Mouse (Mus musculus) spleen, adult 2 months (tissue): ENCODE measurements around the gene Cox17. TPM values are rescaled to one million over a fixed set of nuclear protein-coding genes. Genes with fewer than 3 reads are reported as not detected.

ENCODE experiments used
- DNase-seq, 2 experiments: peaks; one replicate each; pipeline versions ENCODE4 v3.0.0 to v3.0.0-alpha.2; 2012 to 2021; ENCODE audit warnings: low spot score in 2 of 2, low read depth in 1 of 2
- H3K27ac ChIP-seq: fragments of 200-500 bp; 2 replicates; pipeline ENCODE4 v1.5.1; 2012; ENCODE audit warnings: low read length, inconsistent platforms; ENCODE audit not compliant: insufficient read depth
- H3K27me3 ChIP-seq: fragments of 200-500 bp; 2 replicates; pipeline ENCODE4 v1.6.1; 2012; ENCODE audit warnings: mild to moderate bottlenecking, moderate library complexity, low read length, inconsistent platforms; ENCODE audit not compliant: control insufficient read depth, insufficient read depth
- H3K36me3 ChIP-seq: fragments of 200-500 bp; 2 replicates; pipeline ENCODE4 v1.6.1; 2012; ENCODE audit warnings: mild to moderate bottlenecking, low read length, inconsistent platforms; ENCODE audit not compliant: control insufficient read depth, insufficient read depth
- H3K4me1 ChIP-seq: fragments of 200-500 bp; 2 replicates; pipeline ENCODE4 v1.6.1; 2011; ENCODE audit warnings: inconsistent platforms; ENCODE audit not compliant: control insufficient read depth, insufficient read depth, insufficient read length
- H3K4me3 ChIP-seq: fragments of 200-500 bp; 2 replicates; pipeline ENCODE4 v1.5.1; 2011; ENCODE audit warnings: mild to moderate bottlenecking, inconsistent platforms; ENCODE audit not compliant: insufficient read depth, insufficient read length; ENCODE audit errors: extremely low read depth
- CTCF ChIP-seq: fragments of 200-500 bp; IDR thresholded peaks from 2 replicates; pipeline ENCODE4 v1.5.1; 2011; ENCODE audit warnings: mild to moderate bottlenecking, inconsistent platforms; ENCODE audit not compliant: insufficient read depth, insufficient read length, insufficient replicate concordance; ENCODE audit errors: extremely low read depth
- POLR2A ChIP-seq: fragments of 200-500 bp; IDR thresholded peaks from 2 replicates; pipeline ENCODE4 v1.6.1; 2011; ENCODE audit warnings: low read depth, low read length, inconsistent platforms
- WGBS: fragments of 180-500 bp; shearing (Covaris S2); methylation state at CpG from one replicate; pipeline ENCODE4 v1.1.7; 2018; 5-methylcytosine and 5-hydroxymethylcytosine counted together
- polyA plus RNA-seq: library from polyadenylated mRNA; depleted of rRNA; stranded (reverse); fragments of >200 nt; gene quantifications from 2 replicates; pipeline ENCODE4 v1.2.3, GENCODE M21; 2012; rRNA removed

Cox17 gene
- polyA plus RNA-seq = 26.6 and 42.2 TPM in 2 replicates

- 3% methylated on average over 35 of the region's 35 CpGs for WGBS
- Histone ChIP-seq H3K4me1 (peaks cover 9% of the 10 kb centered on the region; the same call in 1 of the 2 replicates), H3K27ac (peak within 1 kb of the TSS; percentile 95), H3K36me3 (peaks cover 17% of the 10 kb centered on the region), H3K27me3 (no peaks in the 10 kb centered on the region), H3K4me3 (peak within 1 kb of the TSS; percentile 100)
- DNase-seq = peak; percentile 91 to 94
- peak; percentile 89 for TF ChIP-seq POLR2A
- no peak for TF ChIP-seq CTCF
Measured at GRCm38 (mm10) chr16:38346529-38347325, at the start of gene Cox17, which contains the start of gene Gm21987. Cox17 (plus strand) TSS chr16:38346991. Gm21987 (plus strand) TSS chr16:38347040.

GRCm38 (mm10) chr16:38298410-38298809 is 48.4 kb upstream of the Cox17 start:
- no peaks in the 10 kb centered on the region for H3K4me1 ChIP-seq
- no peak overlapping the region for H3K4me3 ChIP-seq
- 88% methylated on average over 6 of the region's 6 CpGs for WGBS
- no peaks in the 10 kb centered on the region for H3K36me3 ChIP-seq
- no peak for DNase-seq
- TF ChIP-seq POLR2A (no peak), CTCF (no peak)
- H3K27ac ChIP-seq = no peak overlapping the region
- H3K27me3 ChIP-seq = no peaks in the 10 kb centered on the region

GRCm38 (mm10) chr16:38302367-38302766 is 44.4 kb upstream of the Cox17 start:
- TF ChIP-seq POLR2A (no peak), CTCF (no peak)
- Histone ChIP-seq H3K27me3 (no peaks in the 10 kb centered on the region), H3K27ac (no peak overlapping the region), H3K4me1 (no peaks in the 10 kb centered on the region; the same call in 1 of the 2 replicates), H3K36me3 (no peaks in the 10 kb centered on the region), H3K4me3 (no peak overlapping the region)
- DNase-seq = no peak
- WGBS = 90% methylated on average over 13 of the region's 13 CpGs

GRCm38 (mm10) chr16:38304460-38305194 is 42.2 kb upstream of the Cox17 start:
- no peaks in the 10 kb centered on the region; the same call in 1 of the 2 replicates for H3K4me1 ChIP-seq
- H3K36me3 ChIP-seq = no peaks in the 10 kb centered on the region
- no peaks in the 10 kb centered on the region for H3K27me3 ChIP-seq
- no peak for DNase-seq
- WGBS = 72% methylated on average over 17 of the region's 17 CpGs
- no peak overlapping the region for H3K4me3 ChIP-seq
- TF ChIP-seq POLR2A = no peak
- no peak overlapping the region for H3K27ac ChIP-seq

- no peak for DNase-seq
- H3K27me3 ChIP-seq = no peaks in the 10 kb centered on the region
Measured at GRCm38 (mm10) chr16:38306571-38307220, 40.1 kb upstream of the Cox17 start.

GRCm38 (mm10) chr16:38307221-38307605 is 39.6 kb upstream of the Cox17 start:
- WGBS = 56% methylated on average over 5 of the region's 5 CpGs
- TF ChIP-seq CTCF (no peak), POLR2A (no peak)
- Histone ChIP-seq H3K27me3 (no peaks in the 10 kb centered on the region), H3K4me3 (no peak overlapping the region), H3K36me3 (no peaks in the 10 kb centered on the region), H3K4me1 (no peaks in the 10 kb centered on the region; the same call in 1 of the 2 replicates), H3K27ac (no peak overlapping the region)
- DNase-seq = no peak

More at GRCm38 (mm10) chr16:38306571-38307220, 40.1 kb upstream of the Cox17 start:
- Histone ChIP-seq H3K27ac (no peak overlapping the region), H3K4me3 (no peak overlapping the region), H3K4me1 (no peaks in the 10 kb centered on the region; the same call in 1 of the 2 replicates), H3K36me3 (no peaks in the 10 kb centered on the region)
- TF ChIP-seq POLR2A (no peak), CTCF (peak; percentile 36; the same call in 1 of the 2 replicates)
- WGBS = 65% methylated on average over 18 of the region's 18 CpGs

- H3K4me3 ChIP-seq = no peak overlapping the region
- 5% methylated on average over 7 of the region's 7 CpGs for WGBS
- TF ChIP-seq POLR2A = no peak
- no peak for TF ChIP-seq CTCF
- H3K4me1 ChIP-seq = no peaks in the 10 kb centered on the region; the same call in 1 of the 2 replicates
- H3K27me3 ChIP-seq = no peaks in the 10 kb centered on the region
- H3K27ac ChIP-seq = no peak overlapping the region
- H3K36me3 ChIP-seq = no peaks in the 10 kb centered on the region
- no peak for DNase-seq
Measured at GRCm38 (mm10) chr16:38307651-38308050, 39.1 kb upstream of the Cox17 start.
